Mouse (Mus musculus) heart, postnatal 36 days (tissue): Measurements from ENCODE around the gene Magee2. TPM values are rescaled to one million over a fixed set of nuclear protein-coding genes. Genes with fewer than 3 reads are reported as not detected.
A peak's percentile ranks its signal among the peaks of the same experiment; 100 is the strongest.
"Not testable (repeated sequence)": the region's sequence is repeated elsewhere in the genome, so short reads cannot be mapped to it uniquely, and the experiment has no call there.

Experiments
- DNase-seq, 2 experiments: peaks; one replicate each; pipeline ENCODE4 v3.0.0; 2021 to 2022
- intact Hi-C: fragments of 180-260 bp; cut with DNase I; formaldehyde crosslinking; loops from one replicate; pipeline ENCODE4 v1.15.1; 2025
- total RNA-seq, 2 experiments: library from RNA; stranded (reverse); gene quantifications; 2 replicates each; pipeline ENCODE4 v1.2.3; 2021

Magee2 gene
- not detected for total RNA-seq

GRCm38 (mm10) chrX:104856751-104857341, at the start of gene Magee2:
Gene Magee2 (minus strand): TSS chrX:104857267.
- peak in 1 of 2 experiments; percentile 2 for DNase-seq
- intact Hi-C loops = no loop called here

GRCm38 (mm10) chrX:104853610-104854009, 3.5 kb downstream of the Magee2 start:
- intact Hi-C loops = no loop called here

GRCm38 (mm10) chrX:104817583-104817982, 39.5 kb downstream of the Magee2 start:
- intact Hi-C loops, DNase-seq: not testable (repeated sequence)

More at GRCm38 (mm10) chrX:104853610-104854009, 3.5 kb downstream of the Magee2 start:
- no peak for DNase-seq

GRCm38 (mm10) chrX:104816987-104817386, 40.1 kb downstream of the Magee2 start:
- DNase-seq, intact Hi-C loops: not testable (repeated sequence)

GRCm38 (mm10) chrX:104813704-104814103, 43.4 kb downstream of the Magee2 start:
- DNase-seq, intact Hi-C loops: not testable (repeated sequence)

Other genes starting within 250 kb of the Magee2 start
- under 1 TPM; 0.54 to 0.67 TPM for gene Zdhhc15, start 186.2 kb downstream of the Magee2 start, total RNA-seq
- gene Pbdc1, start 222.5 kb upstream of the Magee2 start, total RNA-seq = 1 to 10 TPM; 5.4 to 8.4 TPM